Mouse (Mus musculus): ENCODE measurements around the gene Zfp60.

GRCm38 (mm10) chr7:27735457-27735856 lies 4.3 kb downstream of the Zfp60 start:
- no peak for TF ChIP-seq CTCF (IDR thresholded peaks at IDR 0.05; ENCODE audit: low read depth, low read length)
- no peak for TF ChIP-seq POLR2A (IDR thresholded peaks at IDR 0.05; ENCODE audit: extremely low read depth, insufficient read depth, low read length)

All from liver, adult 2 months (tissue).